14 mouse cellular contexts compared by ENCODE assay signal in genomic region chr19:46285631-46286030, GRCm38 (mm10). TPM values are rescaled to one million over a fixed set of nuclear protein-coding genes. Genes with fewer than 3 reads are reported as not detected.
"Had no signal": no experiment of that assay in that cellular context is flagged by ENCODE, and none has a peak within 500 bp of the region (broad histone marks: within the 10 kb centered on the region; RNA-seq: fewer than 3 reads in every experiment).

No protein-coding gene starts in this region.

- H3K27ac ChIP-seq: midbrain, embryonic 10.5 days; midbrain, embryonic 12.5 days; neural tube, embryonic 12.5 days; stomach, embryonic 15.5 days had no signal

- H3K27me3 ChIP-seq: midbrain, embryonic 12.5 days; neural tube, embryonic 12.5 days; stomach, embryonic 15.5 days had no signal

- H3K9ac ChIP-seq: lung, embryonic 14.5 days; midbrain, embryonic 12.5 days; neural tube, embryonic 12.5 days; stomach, embryonic 15.5 days had no signal

- H3K4me1 ChIP-seq: midbrain, embryonic 10.5 days; midbrain, embryonic 12.5 days; neural tube, embryonic 12.5 days; stomach, embryonic 15.5 days had no signal

- H3K4me3 ChIP-seq: midbrain, embryonic 10.5 days; midbrain, embryonic 12.5 days; neural tube, embryonic 12.5 days; stomach, embryonic 15.5 days had no signal

- DNase-seq: lung, adult 18-20 months; lung, embryonic 14.5 days; lung, postnatal 10 days; lung, postnatal 4 days; midbrain, embryonic 14.5 days; right cerebral cortex, postnatal 14 days; thymus, adult 18-20 months; thymus, postnatal 14 days; thymus, postnatal 36 days had no signal

RNA-seq across cellular contexts. Expression of gene Mfsd13a, which starts 55.3 kb away (rescaled TPM):
- total RNA-seq: neutrophil, adult 5-6 weeks had no signal
